Mouse (Mus musculus) megakaryocyte, embryonic 14.5 days (primary cell): ENCODE measurements around the gene Ano3. TPM values are rescaled to one million over a fixed set of nuclear protein-coding genes. Genes with fewer than 3 reads are reported as not detected.

ENCODE experiments used
- H3K27me3 ChIP-seq: replicated peaks from 2 replicates; pipeline ENCODE3; 2012; ENCODE audit warnings: inconsistent platforms
- H3K36me3 ChIP-seq: replicated peaks from 2 replicates; pipeline ENCODE3; 2012; ENCODE audit warnings: low read length, inconsistent platforms, mixed read lengths
- H3K4me1 ChIP-seq: 2 replicates; pipeline ENCODE4 v1.6.1; 2012; ENCODE audit warnings: inconsistent platforms
- H3K4me3 ChIP-seq: replicated peaks from 2 replicates; pipeline ENCODE3; 2012; ENCODE audit warnings: moderate library complexity, mild to moderate bottlenecking, inconsistent platforms
- H3K9me3 ChIP-seq: 2 replicates; pipeline ENCODE4 v1.6.1; 2012; ENCODE audit warnings: inconsistent platforms
- FLI1 ChIP-seq: IDR thresholded peaks from 2 replicates; pipeline ENCODE4 v1.6.1; 2012; ENCODE audit warnings: low read length, inconsistent platforms, mixed read lengths
- GATA1 ChIP-seq: IDR thresholded peaks from 3 replicates; pipeline ENCODE4 v1.6.1; 2012; ENCODE audit warnings: mixed read lengths, low read length, inconsistent platforms, borderline replicate concordance
- polyA plus RNA-seq: library from polyadenylated mRNA; stranded (reverse); fragments of >175 nt; gene quantifications from 2 replicates; pipeline ENCODE4 v1.2.3, GENCODE M21; 2012; ENCODE audit warnings: low replicate concordance; ENCODE audit not compliant: insufficient read depth

The Ano3 gene
- polyA plus RNA-seq, 1 experiment, result not detected

- Histone ChIP-seq H3K4me3 (no peak overlapping the region), H3K27me3 (no peaks in the 10 kb centered on the region), H3K9me3 (peaks cover 2% of the 10 kb centered on the region; the same call in 1 of the 2 replicates), H3K36me3 (no peaks in the 10 kb centered on the region), H3K4me1 (no peaks in the 10 kb centered on the region)
- TF ChIP-seq GATA1, result no peak
- TF ChIP-seq FLI1, result no peak
Measured at GRCm38 (mm10) chr2:110644846-110645245, 305.9 kb downstream of the Ano3 start.

- TF ChIP-seq GATA1 (no peak), FLI1 (no peak)
- Histone ChIP-seq H3K27me3 (no peaks in the 10 kb centered on the region), H3K4me1 (no peaks in the 10 kb centered on the region), H3K36me3 (no peaks in the 10 kb centered on the region), H3K4me3 (no peak overlapping the region), H3K9me3 (peaks cover 2% of the 10 kb centered on the region; the same call in 1 of the 2 replicates)
Measured at GRCm38 (mm10) chr2:110644358-110644757, 306.4 kb downstream of the Ano3 start.

Other genes starting within 250 kb of the Ano3 start
- gene Muc15, start 229.6 kb downstream of the Ano3 start, polyA plus RNA-seq, result not detected in 2 replicates
- not detected in 2 replicates for gene Gm13941, start 155.1 kb upstream of the Ano3 start, polyA plus RNA-seq
- gene Gm15130, start 202.0 kb upstream of the Ano3 start, polyA plus RNA-seq, result not detected in 2 replicates